Mouse (Mus musculus) right cerebral cortex, adult 18-20 months (tissue): ENCODE measurements around the gene Mpzl2.
A peak's percentile ranks its signal among the peaks of the same experiment; 100 is the strongest.
"Not testable (repeated sequence)": the region's sequence is repeated elsewhere in the genome, so short reads cannot be mapped to it uniquely, and the experiment has no call there.

Experiments
- DNase-seq: peaks from one replicate; pipeline ENCODE4 v3.0.0; 2022; ENCODE audit warnings: mixed read lengths

The Mpzl2 gene

DNA sequence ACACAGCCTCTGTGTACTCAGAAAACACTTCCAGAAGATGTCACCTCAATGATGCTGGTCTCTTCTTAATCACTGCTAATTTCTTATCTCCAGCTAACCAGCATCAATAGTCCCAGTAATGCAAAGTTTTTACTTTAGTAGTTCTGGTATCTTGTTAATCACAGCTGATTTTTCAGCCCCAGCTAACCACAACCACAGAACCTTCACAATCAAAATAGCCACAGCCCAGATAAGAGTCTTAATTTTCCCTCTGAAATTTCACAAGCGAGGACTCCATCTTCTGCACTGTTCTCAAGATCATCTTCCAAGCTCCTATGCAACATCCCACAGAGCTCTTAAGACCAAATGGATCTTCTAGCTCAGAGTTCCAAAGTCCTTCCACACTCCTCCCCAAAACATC is 1.8 kb upstream of the Mpzl2 start:
- not testable (repeated sequence) for DNase-seq

DNA sequence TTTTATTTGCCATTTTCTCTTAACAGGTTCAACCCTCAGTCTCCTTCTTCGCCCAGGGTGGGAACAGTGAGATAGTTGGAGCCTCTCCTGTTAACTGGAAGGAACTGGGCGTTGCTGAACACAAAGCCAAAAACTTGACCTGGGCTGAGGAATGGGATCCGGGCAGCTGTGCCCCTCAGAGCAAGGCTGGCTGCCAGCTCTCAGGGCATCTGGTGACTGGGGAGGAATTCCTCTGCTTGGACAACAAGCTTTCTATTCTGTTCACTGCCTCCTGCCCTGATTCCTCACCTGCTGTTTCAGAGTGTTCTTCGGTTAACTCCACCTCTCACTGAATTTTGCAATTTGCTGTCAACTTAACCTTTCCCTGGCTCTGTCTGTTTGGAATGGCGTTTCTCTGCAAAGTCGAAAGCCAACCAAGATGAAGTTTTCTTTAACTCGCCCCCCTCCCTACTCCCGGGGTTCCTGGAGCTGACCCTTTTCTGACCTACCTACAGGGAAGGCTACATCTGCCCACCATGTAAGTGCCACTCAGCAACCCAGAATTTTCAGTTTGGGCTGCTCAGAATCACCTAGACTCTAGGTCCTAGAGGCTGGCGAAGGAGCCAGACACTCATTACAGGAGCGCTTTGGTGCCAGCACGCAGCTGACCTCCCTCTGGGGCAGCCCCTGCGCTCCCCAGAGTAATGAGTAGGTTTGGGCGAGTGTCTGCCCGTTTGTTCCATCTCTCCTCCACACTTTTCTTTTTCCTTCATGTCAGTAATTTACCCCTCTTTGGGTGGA is 657 bp downstream of the Mpzl2 start:
- DNase-seq = no peak

DNA sequence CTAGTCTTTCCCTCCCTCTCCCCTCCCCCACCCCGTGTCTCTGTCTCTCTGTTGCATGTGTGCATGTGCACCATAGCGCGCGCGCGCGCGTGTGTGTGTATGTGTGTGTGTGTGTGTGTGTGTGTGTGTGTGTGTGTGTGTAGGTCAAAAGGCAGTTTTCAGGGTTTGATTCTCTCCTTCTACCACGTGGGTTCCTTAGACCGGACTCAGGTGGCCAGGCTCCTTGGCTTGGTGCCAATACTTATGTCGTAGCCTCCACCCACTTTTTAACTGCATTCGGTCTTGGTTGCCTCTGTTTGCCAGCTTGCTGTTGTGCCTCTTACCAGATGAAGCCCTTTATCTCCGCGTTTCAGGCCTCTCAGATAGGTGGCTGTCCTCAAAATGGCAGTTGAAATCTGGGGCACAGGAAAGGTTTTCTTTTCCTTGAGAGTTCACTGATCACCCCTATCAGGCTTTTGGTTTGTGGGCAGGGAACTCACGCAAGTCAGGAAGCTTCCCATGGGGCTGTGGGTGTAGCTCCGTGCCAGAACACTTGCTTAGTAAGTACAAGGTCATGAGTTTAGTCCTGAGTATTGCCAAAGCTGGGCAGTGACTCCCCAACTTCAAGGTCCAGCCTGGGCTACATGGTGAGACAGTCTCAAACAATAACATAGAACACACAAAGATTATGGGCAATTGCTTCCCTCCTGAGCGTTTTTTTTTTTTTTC is 1.7 kb downstream of the Mpzl2 start:
- no peak for DNase-seq

DNA sequence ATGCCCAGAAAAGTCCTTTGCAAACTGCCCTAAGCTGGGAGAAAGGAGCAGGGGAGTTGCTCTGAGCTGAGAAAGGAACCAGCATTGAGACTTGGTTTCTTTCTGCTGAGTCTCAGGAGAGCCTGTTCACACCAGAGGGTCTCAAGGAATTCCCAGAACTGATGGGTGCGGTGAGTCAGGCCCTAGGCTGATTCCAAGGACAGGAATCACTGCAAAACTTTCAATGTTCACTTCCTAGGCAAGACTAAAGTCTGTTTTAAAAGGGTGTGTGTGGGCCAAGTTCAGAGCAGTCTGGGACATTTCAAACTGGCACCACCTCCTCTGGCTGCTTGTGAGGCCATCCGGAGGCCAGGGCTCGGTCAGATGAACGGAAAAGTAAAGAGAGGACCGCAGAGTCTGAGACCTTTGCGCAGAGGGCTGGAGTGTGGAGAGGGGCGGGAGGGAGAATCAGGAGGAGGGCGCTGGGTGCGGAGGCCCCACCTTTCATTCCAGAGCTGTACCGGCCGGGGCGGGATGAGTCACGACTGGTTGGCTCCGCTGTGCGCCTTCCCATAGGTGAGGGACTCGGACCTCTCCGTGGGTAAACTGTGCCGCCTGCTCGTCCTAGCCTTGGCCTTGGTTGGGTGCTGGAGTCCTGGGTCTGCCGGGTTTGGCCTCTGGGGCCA is 2.6 kb downstream of the Mpzl2 start:
- DNase-seq = peak; percentile 4

DNA sequence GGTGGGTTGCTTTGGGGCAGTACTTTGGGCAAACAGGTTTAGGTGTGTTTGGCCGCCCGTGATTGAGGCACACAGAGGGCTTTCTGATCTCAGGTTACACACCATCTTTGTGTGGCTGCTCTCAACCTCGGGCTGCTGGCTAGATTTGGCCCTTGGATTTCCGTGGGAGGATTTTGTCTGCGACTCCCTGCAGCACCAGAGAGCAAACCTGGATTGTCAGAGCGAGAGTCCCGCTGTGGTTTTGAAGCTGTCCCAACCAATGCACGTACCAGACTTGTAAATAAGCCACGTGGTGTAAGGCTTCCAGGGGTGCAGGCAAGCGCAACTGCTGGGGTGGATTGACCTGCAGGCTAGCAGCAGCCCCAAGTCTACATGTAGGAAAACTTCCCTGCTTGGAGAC is 3.3 kb downstream of the Mpzl2 start:
- no peak for DNase-seq

DNA sequence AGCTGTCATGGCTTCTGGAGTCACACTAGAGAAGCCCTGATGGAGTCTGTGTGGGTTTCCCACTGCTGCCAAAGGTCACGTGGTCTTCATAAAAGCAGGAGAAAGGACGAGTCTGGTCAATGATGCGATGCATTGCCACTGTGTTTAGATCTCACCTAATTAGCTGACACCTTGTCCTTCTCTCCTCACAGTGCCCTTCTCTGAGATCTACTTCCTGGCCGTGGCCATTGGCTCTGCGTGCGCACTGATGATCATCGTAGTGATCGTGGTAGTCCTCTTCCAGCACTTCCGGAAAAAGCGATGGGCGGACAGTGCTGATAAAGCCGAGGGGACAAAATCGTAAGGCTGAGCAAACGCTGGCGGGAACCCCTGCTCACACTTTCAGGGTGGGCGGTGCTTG is 7.4 kb downstream of the Mpzl2 start:
- DNase-seq = no peak

DNA sequence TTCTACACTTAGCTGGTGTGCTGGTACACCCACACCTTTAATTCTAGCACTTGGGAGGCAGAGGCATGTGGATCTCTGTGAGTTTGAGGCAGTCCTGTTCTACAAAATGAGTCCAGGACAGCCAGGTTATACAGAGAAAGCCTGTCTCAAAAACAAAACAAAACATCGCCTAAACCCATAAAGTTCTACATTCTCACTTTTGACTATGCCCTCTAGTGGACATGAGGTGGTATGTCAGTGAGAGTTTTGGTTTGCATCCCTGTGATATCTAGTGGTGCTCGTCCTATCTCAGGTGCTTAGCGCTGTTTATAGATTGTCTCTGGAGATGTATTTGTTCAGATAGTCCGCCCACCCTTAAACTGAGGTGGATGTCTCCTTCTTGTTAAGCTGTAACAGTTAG is 8.9 kb downstream of the Mpzl2 start:
- peak; percentile 5 for DNase-seq

DNA sequence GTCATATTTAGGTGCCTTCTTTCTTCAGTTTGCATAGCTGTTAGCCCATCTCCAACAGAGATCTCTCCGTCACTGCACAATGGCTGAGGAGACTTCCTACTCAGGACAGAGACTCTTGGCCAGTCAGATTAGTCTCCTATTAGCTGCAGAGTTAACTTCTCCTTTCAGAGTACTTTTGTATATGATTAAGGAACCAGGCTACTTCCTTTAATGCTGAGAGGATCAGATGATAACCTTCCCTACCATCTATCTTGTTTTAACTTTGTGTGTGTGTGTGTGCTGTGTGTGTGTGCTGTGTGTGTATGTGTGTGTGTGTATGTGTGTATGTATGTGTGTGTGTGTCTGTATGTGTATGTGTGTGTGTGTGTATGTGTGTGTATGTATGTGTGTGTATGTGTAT is 10.1 kb downstream of the Mpzl2 start:
- no peak for DNase-seq

DNA sequence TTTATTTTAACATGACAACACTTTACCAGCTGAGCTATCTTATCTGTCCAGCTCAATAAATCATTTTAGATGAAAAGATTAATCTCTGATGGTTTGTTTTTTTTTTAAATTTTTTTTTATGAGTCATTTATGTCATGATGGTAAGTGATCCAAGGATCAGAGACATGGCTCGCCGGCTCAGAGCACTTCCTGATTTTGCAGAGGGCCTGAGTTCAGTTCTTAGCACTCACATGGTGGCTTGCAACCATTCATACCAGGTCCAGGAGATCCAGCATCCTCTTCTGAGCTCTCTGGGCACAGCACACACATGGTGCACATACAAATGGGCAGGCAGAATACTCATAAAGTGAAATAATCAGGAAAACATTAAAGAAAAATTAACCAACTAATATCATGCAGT is 10.7 kb downstream of the Mpzl2 start:
- DNase-seq = no peak

DNA sequence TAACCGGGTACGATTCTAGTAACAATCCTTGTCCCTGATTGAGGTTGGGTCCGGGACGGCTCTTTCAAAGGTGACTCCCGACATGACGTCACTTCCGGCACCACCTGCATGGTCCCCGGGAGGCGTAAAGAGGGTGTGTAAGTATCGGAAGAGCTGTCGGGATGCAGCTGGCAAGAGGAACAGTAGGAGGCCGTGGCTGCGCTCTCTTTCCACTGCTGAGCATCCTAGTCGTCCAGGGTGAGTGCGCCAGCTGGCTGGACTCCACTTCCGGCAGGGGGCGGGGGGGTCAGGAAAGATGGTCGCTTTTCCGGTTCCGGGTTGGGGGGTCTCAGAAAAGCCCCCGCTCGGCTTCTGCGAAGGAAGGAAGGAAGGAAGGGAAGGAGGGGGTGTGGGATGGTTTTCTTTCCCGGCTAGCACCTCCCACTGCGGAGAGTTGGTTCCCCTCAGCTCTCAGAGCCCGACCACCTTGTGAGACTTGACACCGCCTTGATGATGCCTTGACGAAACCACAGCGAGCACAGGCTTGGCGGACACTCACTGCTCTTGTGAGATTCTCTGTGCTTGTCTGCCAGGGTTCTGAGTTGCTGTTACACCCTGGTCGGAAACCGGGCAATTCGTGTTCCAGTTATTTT is 15.6 kb downstream of the Mpzl2 start, which contains the start of gene Mpzl3:
Gene Mpzl3, plus strand, starts transcription at position 105 of the 632 bp plus-strand sequence.
- peak; percentile 86 for DNase-seq

DNA sequence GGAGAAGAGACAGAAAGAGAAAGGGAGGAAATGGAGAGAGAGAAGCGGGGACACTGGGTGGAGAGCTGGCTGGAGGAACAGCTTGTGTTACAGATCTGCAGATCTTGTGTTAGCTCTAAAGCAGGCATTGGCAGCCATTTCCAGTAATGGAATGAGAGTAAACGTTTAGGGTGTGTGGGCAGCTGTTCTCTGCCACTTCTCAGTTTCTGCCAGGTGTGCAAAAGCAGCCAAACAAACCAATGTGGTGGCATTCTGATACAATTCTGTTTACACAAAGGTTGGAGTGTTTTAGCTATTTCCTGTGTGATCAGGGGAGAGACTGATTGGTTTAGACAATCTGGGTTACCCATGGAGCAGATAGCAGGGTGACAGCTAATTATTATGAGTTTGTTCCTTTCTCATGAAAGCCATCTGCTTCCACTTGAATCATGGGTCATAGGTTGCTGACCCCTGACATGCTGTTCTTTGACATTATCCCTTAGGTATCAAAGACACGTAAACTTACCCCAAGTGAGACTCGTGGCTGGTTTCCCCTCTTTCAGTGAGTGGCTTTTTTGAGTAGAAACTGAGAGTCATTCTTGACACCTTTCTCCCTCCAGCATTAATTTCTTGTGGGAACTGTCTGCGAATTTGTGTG is 18.8 kb downstream of the Mpzl2 start:
- DNase-seq = no peak

DNA sequence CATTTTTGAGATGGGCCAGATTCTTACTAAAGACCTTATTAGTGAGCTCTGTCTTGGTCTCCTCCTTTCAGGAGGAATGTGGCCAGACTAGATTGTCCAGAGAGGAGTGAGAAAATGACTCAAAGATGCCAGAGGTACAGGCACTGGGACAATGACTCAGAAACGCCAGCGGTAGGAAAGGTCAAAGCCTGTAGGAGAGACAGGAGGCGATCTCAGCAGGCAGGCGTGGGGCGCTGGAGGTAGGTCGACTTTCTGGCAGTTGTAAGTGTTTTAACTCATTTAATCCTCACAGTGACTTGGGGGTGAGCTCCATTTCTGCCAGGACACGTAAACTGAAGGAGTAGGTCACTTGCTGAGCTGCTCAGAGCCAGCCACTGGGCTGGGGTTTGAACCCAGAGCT is 20.6 kb downstream of the Mpzl2 start:
- no peak for DNase-seq

DNA sequence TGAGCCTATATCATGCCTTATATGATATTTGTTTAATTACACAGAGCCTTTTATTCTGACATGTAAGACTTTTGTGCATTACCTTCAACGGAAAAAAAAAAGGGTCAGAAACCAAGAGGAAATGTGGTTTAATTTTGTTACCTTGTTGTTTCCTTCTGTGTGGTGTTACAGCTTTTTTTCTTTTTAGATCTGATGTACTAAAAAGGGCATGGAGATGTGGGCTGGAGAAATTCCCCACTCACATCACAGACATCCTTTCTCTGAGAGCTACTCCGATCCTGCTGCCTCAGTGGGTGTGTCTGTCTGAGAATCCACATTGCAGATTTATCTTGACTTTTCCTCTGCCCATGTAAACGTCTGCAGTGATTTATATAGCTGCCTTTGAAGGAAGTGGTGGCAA is 23.1 kb downstream of the Mpzl2 start:
- no peak for DNase-seq

DNA sequence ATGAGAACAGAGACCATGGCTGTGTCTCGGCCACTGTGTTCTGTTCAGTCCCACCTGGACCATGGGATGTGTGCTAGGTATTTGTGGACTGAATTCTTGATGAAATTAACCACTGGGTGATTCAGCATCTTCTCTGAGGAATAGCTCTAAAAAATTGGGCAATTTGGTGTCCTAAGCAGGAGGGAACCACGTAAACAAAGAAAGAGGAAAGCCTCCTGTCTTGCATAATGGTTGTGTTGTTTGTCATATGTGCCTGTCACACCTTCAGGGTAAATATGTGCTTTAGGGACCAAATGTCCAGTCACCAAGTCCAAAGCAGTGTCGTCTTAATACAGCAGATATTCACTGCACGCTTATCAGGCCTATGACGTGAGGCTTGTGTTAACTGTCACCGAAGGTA is 24.8 kb downstream of the Mpzl2 start:
- DNase-seq = no peak

DNA sequence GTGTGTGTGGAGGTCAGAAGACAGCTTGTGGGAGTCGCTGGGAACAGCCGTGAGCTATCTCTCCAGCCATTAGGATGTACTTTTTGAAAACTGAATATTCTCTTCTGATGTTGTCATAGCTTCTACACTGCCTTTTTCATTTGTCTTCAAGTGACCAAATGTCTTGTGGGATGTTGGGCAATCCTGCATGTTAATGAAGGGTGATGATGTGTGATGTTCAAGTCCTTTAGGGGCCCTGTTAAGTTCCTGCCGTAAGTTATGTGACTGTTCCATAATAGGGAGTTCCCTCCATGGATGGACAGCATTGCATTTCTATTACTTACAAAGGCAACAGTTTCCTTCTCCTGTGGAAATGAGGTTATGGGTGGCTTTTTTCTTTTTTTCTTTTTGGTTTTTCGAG is 27.1 kb downstream of the Mpzl2 start:
- no peak for DNase-seq

DNA sequence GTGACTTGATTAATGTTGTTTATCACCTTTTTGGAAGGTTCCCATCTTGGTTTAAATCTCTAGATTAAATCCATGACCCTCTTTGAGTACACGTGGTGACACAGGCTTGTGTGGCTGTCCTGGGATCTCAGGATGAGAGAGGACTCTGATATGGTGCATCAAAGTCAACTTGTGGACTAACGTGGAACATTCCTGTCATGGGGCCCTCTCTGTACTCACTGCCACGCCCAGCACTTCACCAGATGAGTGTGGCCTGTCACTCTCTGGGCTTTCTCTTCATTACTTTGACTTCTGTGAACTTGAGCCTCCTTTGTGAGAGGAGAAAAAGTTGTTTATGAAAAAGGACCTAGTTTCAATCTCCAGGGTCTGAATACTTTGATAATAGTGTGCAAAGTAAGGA is 32.2 kb downstream of the Mpzl2 start:
- no peak for DNase-seq

DNA sequence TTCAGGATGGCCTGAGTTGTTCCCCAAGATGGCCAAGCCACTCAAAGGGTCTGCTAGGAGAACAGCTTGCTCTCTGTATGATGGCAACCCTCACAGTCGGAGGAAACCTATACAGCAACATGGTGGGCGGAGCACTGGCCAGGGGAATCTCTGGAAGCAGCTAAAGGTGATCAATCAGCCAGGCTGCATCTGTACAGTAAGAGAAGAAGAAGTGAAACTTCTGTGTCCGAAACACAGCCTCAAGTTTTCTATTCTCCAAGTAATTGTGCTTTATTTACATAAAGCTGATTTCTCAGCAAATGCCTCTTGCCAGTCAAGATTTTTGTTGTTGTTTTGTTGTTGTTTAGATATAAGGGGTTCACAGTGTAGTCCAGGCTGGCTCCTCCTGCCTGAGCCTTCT is 38.3 kb downstream of the Mpzl2 start:
- DNase-seq = no peak

DNA sequence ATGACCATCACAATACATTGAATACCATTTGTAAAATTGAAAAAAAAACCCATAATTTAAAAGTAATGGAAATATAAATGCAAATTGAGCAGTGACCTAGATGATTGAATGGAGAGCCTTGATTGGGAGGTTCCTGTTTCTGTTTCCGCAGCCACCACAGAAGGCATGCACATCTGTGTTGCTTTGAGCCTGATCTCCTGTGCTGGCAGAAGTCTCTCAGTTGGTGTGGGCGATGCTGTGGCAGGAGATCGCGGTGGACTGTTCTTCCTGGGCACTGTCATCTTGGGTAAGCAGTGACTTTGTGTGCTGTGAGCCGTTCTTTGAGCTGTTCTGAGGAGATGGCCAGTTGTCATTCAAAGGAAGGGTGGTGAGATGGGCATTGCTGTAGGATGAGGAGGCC is 39.4 kb downstream of the Mpzl2 start, which contains the start of gene Jaml:
Gene Jaml, plus strand, starts transcription at position 173 of the 400 bp plus-strand sequence.
- DNase-seq = peak; percentile 4

DNA sequence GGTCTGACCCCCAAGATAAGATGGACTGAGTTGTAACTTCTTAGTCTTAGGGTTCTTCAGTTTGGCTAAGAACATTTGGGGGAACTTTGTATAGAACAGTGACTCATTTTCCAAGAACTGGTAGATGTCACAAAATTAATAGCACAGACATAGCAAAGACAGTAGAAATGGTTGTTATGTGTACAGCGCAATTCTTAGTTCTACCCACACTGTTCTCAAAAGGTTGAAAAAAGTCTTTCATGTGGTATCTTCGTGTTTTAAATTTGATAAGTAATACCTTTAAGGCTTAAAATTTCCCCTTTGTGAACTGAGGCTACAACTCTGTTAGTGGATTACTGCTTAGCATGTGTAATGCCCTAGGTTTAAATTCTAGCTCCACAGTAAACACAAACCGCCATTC is 43.5 kb downstream of the Mpzl2 start:
- DNase-seq = no peak

DNA sequence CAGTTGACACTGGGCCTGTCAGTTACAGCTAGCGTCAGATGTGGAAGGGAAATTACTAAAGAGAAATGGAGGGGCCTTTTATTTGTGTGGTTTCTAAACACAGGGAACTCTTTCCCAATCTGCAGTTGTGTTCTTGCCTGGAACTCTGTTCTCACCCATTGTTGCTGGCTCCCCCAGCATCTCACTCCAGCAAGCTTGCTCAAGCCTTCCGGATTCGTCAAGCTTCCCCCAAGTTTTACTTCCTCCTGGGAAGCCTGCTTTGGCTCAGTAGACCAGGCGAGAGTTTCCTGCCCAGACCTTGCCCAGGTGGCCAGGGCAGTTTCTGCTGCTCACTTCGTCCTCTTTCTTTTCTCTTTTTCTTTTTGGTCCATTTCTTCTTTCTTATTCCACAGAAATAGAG is 45.0 kb downstream of the Mpzl2 start:
- DNase-seq = no peak

DNA sequence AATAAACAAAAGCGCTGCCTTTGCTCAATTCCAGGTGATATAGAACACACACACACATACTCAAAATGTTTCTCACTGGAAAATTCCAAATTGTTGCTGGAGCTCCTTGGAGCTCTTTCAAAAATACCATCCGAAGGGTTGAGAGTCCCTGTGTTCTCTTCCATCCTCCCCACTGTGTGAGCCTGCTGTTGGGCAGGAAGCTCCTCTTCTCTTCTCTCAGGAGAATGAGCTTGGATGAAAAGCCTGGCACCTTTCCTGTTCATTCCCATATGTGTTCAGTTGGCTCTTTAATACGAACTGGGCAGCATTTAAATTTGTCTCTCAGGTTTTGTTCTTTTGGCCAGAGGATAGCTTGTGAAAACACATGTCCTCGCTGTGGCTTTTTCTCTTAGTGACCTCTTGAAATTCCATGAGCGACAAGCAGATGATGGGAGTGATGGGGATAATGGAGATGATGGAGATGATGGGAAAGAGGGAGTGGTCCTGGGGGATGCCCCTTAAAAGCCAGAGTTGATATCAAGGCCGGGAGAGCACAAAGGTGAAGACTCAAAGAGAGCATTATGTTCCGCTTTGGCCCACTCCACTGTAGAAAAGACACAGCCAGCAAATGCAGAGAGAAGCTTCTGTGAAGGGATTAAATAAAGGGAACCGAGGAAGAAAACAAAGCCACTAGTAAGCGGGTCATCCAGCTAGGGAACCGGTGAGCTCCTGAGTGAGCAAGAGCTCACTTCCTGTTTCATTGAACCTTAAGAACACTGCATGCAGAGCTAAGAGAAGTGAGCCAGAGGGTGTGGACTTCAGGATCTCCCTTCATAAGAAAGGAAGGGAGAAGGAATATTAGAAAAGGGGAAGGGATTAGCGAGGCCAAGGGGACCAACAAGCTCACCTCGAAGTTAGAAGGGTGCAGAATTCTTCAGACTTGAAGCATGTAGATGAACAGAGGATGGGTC is 46.4 kb downstream of the Mpzl2 start:
- DNase-seq = no peak

DNA sequence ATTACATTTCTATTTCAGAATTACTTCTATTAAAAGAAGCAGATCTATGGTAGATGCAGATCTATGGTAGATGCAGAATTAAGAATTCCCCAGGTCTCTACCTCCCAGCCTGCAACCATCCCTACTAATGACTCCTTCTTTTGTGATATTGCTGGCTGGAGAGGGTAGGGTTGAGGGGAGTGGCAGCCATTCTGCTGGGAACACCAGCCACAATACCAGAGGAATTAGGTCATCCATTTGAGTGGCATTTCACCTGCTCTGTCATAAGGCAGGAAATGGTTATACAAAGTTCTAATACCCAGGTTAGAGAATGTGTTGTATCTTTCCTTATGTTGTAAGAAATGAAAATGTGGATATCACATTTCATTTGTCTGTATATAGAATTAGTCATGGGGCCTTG is 48.4 kb downstream of the Mpzl2 start:
- no peak for DNase-seq
